Mouse (Mus musculus) embryonic stem cell, embryonic (primary cell): ENCODE results near the gene Ipo4.

Experiments used
- CTCF ChIA-PET, 4 experiments: fragments of 300-600 bp in 2 of 4; fragments of 350-600 bp in 2 of 4; sonication (Branson Sonifier 250); formaldehyde crosslinking; loops; one replicate each; lab custom pipeline; 2022; ENCODE audit warnings: inconsistent platforms in 2 of 4; lab: Charles Lee
- POLR2A ChIA-PET, 4 experiments: fragments of 300-600 bp in 2 of 4; fragments of 350-600 bp in 2 of 4; sonication (Branson Sonifier 250); formaldehyde crosslinking; loops; one replicate each; lab custom pipeline; 2022; ENCODE audit warnings: antibody characterized with exemption in 4 of 4, inconsistent platforms in 1 of 4; lab: Charles Lee

The Ipo4 gene

GRCm38 (mm10) chr14:55575711-55576110 is 60.0 kb downstream of the Ipo4 start:
- POLR2A ChIA-PET: interaction anchor here (0.6 to 8.0 kb wide), 16 partner anchors 9 to 921 kb away, joined by 3 to 92 read pairs (median 6); partner anchors contain the start of genes A730061H03Rik (in 2 of the 4), Dcaf11 (in 2 of the 4), Psme2 (in 2 of the 4) and Rnf31 (in 2 of the 4)
- CTCF ChIA-PET: interaction anchor here in 3 of 4 experiments (0.6 to 1.6 kb wide), 10 partner anchors 10 to 574 kb away, joined by 3 to 19 read pairs (median 4); partner anchors contain the start of genes A730061H03Rik (in 1 of the 3), Dcaf11 (in 1 of the 3), Emc9 (in 1 of the 3) and Pck2 (in 1 of the 3)
